Mouse (Mus musculus): ENCODE data around the gene Patj. TPM values are rescaled to one million over a fixed set of nuclear protein-coding genes. Genes with fewer than 3 reads are reported as not detected.

Gene Patj
- polyA plus RNA-seq, 1 experiment, result 25.3 TPM

- H3K36me3 ChIP-seq (ENCODE audit: control insufficient read depth, insufficient read depth, low read length), result peaks cover 1% of the 10 kb centered on the region
- H3K27me3 ChIP-seq (replicated peaks; ENCODE audit: control insufficient read depth, insufficient read depth, low read length), result no peaks in the 10 kb centered on the region
- no peak overlapping the region for H3K4me3 ChIP-seq (ENCODE audit: insufficient read depth, low read depth, low read length)
- H3K27ac ChIP-seq (ENCODE audit: insufficient read depth, low read depth, low read length), result 0 out of 2 replicates have a peak overlapping the region, but pooled peaks have one; percentile 20
- TF ChIP-seq POLR2A (IDR thresholded peaks at IDR 0.05; ENCODE audit: low read depth, low read length) (no peak), CTCF (conservative IDR thresholded peaks at IDR 0.05; ENCODE audit: insufficient read depth, insufficient read length, low read depth, low read length) (no peak)
- WGBS, result 67% methylated on average over 8 of the region's 8 CpGs
- no peak for DNase-seq
- peaks cover 3% of the 10 kb centered on the region for H3K4me1 ChIP-seq (ENCODE audit: control insufficient read depth, insufficient read depth, low read length)
These were observed 60.3 kb downstream of the Patj start for GRCm38 (mm10) chr4:98455910-98456309.

- no peak for DNase-seq
- H3K27me3 ChIP-seq (replicated peaks; ENCODE audit: control insufficient read depth, insufficient read depth, low read length), result no peaks in the 10 kb centered on the region
- no peak overlapping the region for H3K4me3 ChIP-seq (ENCODE audit: insufficient read depth, low read depth, low read length)
- H3K4me1 ChIP-seq (ENCODE audit: control insufficient read depth, insufficient read depth, low read length), result no peaks in the 10 kb centered on the region
- no peak overlapping the region for H3K27ac ChIP-seq (ENCODE audit: insufficient read depth, low read depth, low read length)
- 100% methylated on average over 2 of the region's 2 CpGs for WGBS
- TF ChIP-seq POLR2A (IDR thresholded peaks at IDR 0.05; ENCODE audit: low read depth, low read length) (no peak), CTCF (conservative IDR thresholded peaks at IDR 0.05; ENCODE audit: insufficient read depth, insufficient read length, low read depth, low read length) (no peak)
- H3K36me3 ChIP-seq (ENCODE audit: control insufficient read depth, insufficient read depth, low read length), result peaks cover 3% of the 10 kb centered on the region
These were observed 66.3 kb downstream of the Patj start for GRCm38 (mm10) chr4:98461804-98462341.

GRCm38 (mm10) chr4:98465476-98465875, 69.9 kb downstream of the Patj start:
- Histone ChIP-seq H3K27me3 (replicated peaks; ENCODE audit: control insufficient read depth, insufficient read depth, low read length) (no peaks in the 10 kb centered on the region), H3K4me1 (ENCODE audit: control insufficient read depth, insufficient read depth, low read length) (no peaks in the 10 kb centered on the region), H3K36me3 (ENCODE audit: control insufficient read depth, insufficient read depth, low read length) (peaks cover 3% of the 10 kb centered on the region), H3K4me3 (ENCODE audit: insufficient read depth, low read depth, low read length) (no peak overlapping the region), H3K27ac (ENCODE audit: insufficient read depth, low read depth, low read length) (no peak overlapping the region)
- TF ChIP-seq CTCF (conservative IDR thresholded peaks at IDR 0.05; ENCODE audit: insufficient read depth, insufficient read length, low read depth, low read length) (no peak), POLR2A (IDR thresholded peaks at IDR 0.05; ENCODE audit: low read depth, low read length) (no peak)
- 87% methylated on average over 1 of the region's 1 CpGs for WGBS
- DNase-seq, result no peak

GRCm38 (mm10) chr4:98465886-98466285, 70.3 kb downstream of the Patj start:
- Histone ChIP-seq H3K27ac (ENCODE audit: insufficient read depth, low read depth, low read length) (no peak overlapping the region), H3K4me3 (ENCODE audit: insufficient read depth, low read depth, low read length) (no peak overlapping the region), H3K27me3 (replicated peaks; ENCODE audit: control insufficient read depth, insufficient read depth, low read length) (no peaks in the 10 kb centered on the region), H3K36me3 (ENCODE audit: control insufficient read depth, insufficient read depth, low read length) (peaks cover 3% of the 10 kb centered on the region), H3K4me1 (ENCODE audit: control insufficient read depth, insufficient read depth, low read length) (no peaks in the 10 kb centered on the region)
- TF ChIP-seq CTCF (conservative IDR thresholded peaks at IDR 0.05; ENCODE audit: insufficient read depth, insufficient read length, low read depth, low read length), result no peak
- TF ChIP-seq POLR2A (IDR thresholded peaks at IDR 0.05; ENCODE audit: low read depth, low read length), result no peak
- 88% methylated on average over 2 of the region's 2 CpGs for WGBS
- no peak for DNase-seq

GRCm38 (mm10) chr4:98471376-98471775, 75.8 kb downstream of the Patj start:
- TF ChIP-seq POLR2A (IDR thresholded peaks at IDR 0.05; ENCODE audit: low read depth, low read length) (no peak), CTCF (conservative IDR thresholded peaks at IDR 0.05; ENCODE audit: insufficient read depth, insufficient read length, low read depth, low read length) (no peak)
- H3K36me3 ChIP-seq (ENCODE audit: control insufficient read depth, insufficient read depth, low read length), result no peaks in the 10 kb centered on the region
- no peaks in the 10 kb centered on the region for H3K27me3 ChIP-seq (replicated peaks; ENCODE audit: control insufficient read depth, insufficient read depth, low read length)
- no peaks in the 10 kb centered on the region for H3K4me1 ChIP-seq (ENCODE audit: control insufficient read depth, insufficient read depth, low read length)
- DNase-seq, result no peak
- H3K27ac ChIP-seq (ENCODE audit: insufficient read depth, low read depth, low read length), result no peak overlapping the region
- no peak overlapping the region for H3K4me3 ChIP-seq (ENCODE audit: insufficient read depth, low read depth, low read length)
- WGBS, result 61% methylated on average over 7 of the region's 7 CpGs

GRCm38 (mm10) chr4:98473491-98473890, 77.9 kb downstream of the Patj start:
- Histone ChIP-seq H3K4me1 (ENCODE audit: control insufficient read depth, insufficient read depth, low read length) (no peaks in the 10 kb centered on the region), H3K27ac (ENCODE audit: insufficient read depth, low read depth, low read length) (no peak overlapping the region), H3K27me3 (replicated peaks; ENCODE audit: control insufficient read depth, insufficient read depth, low read length) (no peaks in the 10 kb centered on the region), H3K4me3 (ENCODE audit: insufficient read depth, low read depth, low read length) (no peak overlapping the region), H3K36me3 (ENCODE audit: control insufficient read depth, insufficient read depth, low read length) (no peaks in the 10 kb centered on the region)
- peak; percentile 65 for DNase-seq
- TF ChIP-seq CTCF (conservative IDR thresholded peaks at IDR 0.05; ENCODE audit: insufficient read depth, insufficient read length, low read depth, low read length) (no peak), POLR2A (IDR thresholded peaks at IDR 0.05; ENCODE audit: low read depth, low read length) (no peak)
- WGBS, result 44% methylated on average over 3 of the region's 3 CpGs

- no peak overlapping the region for H3K27ac ChIP-seq (ENCODE audit: insufficient read depth, low read depth, low read length)
- H3K4me1 ChIP-seq (ENCODE audit: control insufficient read depth, insufficient read depth, low read length), result no peaks in the 10 kb centered on the region
- H3K27me3 ChIP-seq (replicated peaks; ENCODE audit: control insufficient read depth, insufficient read depth, low read length), result no peaks in the 10 kb centered on the region
- DNase-seq, result no peak
- H3K36me3 ChIP-seq (ENCODE audit: control insufficient read depth, insufficient read depth, low read length), result peaks cover 2% of the 10 kb centered on the region; the same call in 1 of the 2 replicates
- 72% methylated on average over 3 of the region's 3 CpGs for WGBS
- TF ChIP-seq CTCF (conservative IDR thresholded peaks at IDR 0.05; ENCODE audit: insufficient read depth, insufficient read length, low read depth, low read length) (no peak), POLR2A (IDR thresholded peaks at IDR 0.05; ENCODE audit: low read depth, low read length) (no peak)
- H3K4me3 ChIP-seq (ENCODE audit: insufficient read depth, low read depth, low read length), result no peak overlapping the region
These were observed 82.4 kb downstream of the Patj start for GRCm38 (mm10) chr4:98478005-98478404.

Data from kidney, adult 2 months (tissue).